8 mouse cellular contexts compared by ENCODE assay signal in genomic region chr10:81293334-81294030, GRCm38 (mm10). TPM values are rescaled to one million over a fixed set of nuclear protein-coding genes. Genes with fewer than 3 reads are reported as not detected.
DNase-seq lines count a peak whose midpoint lies in the region; ATAC-seq and TF ChIP-seq lines count a peak whose summit lies in the region.

No protein-coding gene starts in this region.

- no peak overlapping the region; the same call in 1 of the 2 replicates for H3K27ac ChIP-seq in liver, adult 2 months (replicated peaks; ENCODE audit: insufficient read depth, low read depth, low read length)
- peak overlapping the region; percentile 83 for H3K27ac ChIP-seq in embryonic facial prominence, embryonic 13.5 days
- peak overlapping the region; percentile 85 for H3K27ac ChIP-seq in intestine, embryonic 15.5 days
- peak overlapping the region; percentile 90 for H3K27ac ChIP-seq in neural tube, embryonic 13.5 days (replicated peaks)

- no peaks in the 10 kb centered on the region for H3K9me3 ChIP-seq in embryonic facial prominence, embryonic 13.5 days
- H3K9me3 ChIP-seq in intestine, embryonic 15.5 days, result no peaks in the 10 kb centered on the region
- no peaks in the 10 kb centered on the region for H3K9me3 ChIP-seq in neural tube, embryonic 13.5 days

- intact Hi-C loops in left cerebral cortex, postnatal 10 days (cut with DNase I), result no loop called here

- peak overlapping the region; percentile 76 for H3K4me3 ChIP-seq in liver, adult 2 months (ENCODE audit: insufficient read depth, low read depth, low read length)
- H3K4me3 ChIP-seq in embryonic facial prominence, embryonic 13.5 days, result peak overlapping the region; percentile 91
- peak overlapping the region; percentile 72 for H3K4me3 ChIP-seq in intestine, embryonic 15.5 days (replicated peaks)
- peak overlapping the region; percentile 88 for H3K4me3 ChIP-seq in neural tube, embryonic 13.5 days

- no peak for TF ChIP-seq CTCF in liver, adult 2 months (IDR thresholded peaks at IDR 0.05; ENCODE audit: low read depth, low read length)

- peaks cover 51% of the 10 kb centered on the region for H3K79me2 ChIP-seq in liver, adult 2 months (ENCODE audit: control insufficient read depth, insufficient read depth, low read length)

- H3K9ac ChIP-seq in liver, adult 2 months (ENCODE audit: low read depth, low read length), result peak overlapping the region; percentile 89
- H3K9ac ChIP-seq in embryonic facial prominence, embryonic 13.5 days, result peak overlapping the region; percentile 89
- peak overlapping the region; percentile 85 for H3K9ac ChIP-seq in intestine, embryonic 15.5 days
- peak overlapping the region; percentile 92 for H3K9ac ChIP-seq in neural tube, embryonic 13.5 days

- no peaks in the 10 kb centered on the region for H3K36me3 ChIP-seq in liver, adult 2 months (ENCODE audit: control insufficient read depth, insufficient read depth, low read length)
- H3K36me3 ChIP-seq in embryonic facial prominence, embryonic 13.5 days, result peaks cover 11% of the 10 kb centered on the region; the same call in 1 of the 2 replicates
- no peaks in the 10 kb centered on the region; the same call in 1 of the 2 replicates for H3K36me3 ChIP-seq in intestine, embryonic 15.5 days
- H3K36me3 ChIP-seq in neural tube, embryonic 13.5 days, result 0 out of 2 replicates have a peak, but pooled peaks cover 2% of the 10 kb centered on the region

- H3K27me3 ChIP-seq in liver, adult 2 months (ENCODE audit: control insufficient read depth, insufficient read depth, low read length), result no peaks in the 10 kb centered on the region
- peaks cover 29% of the 10 kb centered on the region for H3K27me3 ChIP-seq in embryonic facial prominence, embryonic 13.5 days
- no peaks in the 10 kb centered on the region for H3K27me3 ChIP-seq in intestine, embryonic 15.5 days (replicated peaks)
- H3K27me3 ChIP-seq in neural tube, embryonic 13.5 days, result peaks cover 25% of the 10 kb centered on the region

- DNase-seq in liver, adult 2 months (ENCODE audit: extremely low read depth, low read depth, low spot score), result no peak
- no peak for DNase-seq in liver
- DNase-seq in adrenal gland, postnatal 4 days (ENCODE audit: low spot score in 2 of 2), result no peak
- DNase-seq in left cerebral cortex, postnatal 10 days (ENCODE audit: extremely low spot score in 1 of 2, low spot score in 2 of 2), result no peak
- no peak for DNase-seq in layer of hippocampus, postnatal 10 days (ENCODE audit: low spot score in 2 of 2)

- 7% methylated on average over 25 of the region's 25 CpGs for WGBS in liver, adult 2 months
- 4% methylated on average over 25 of the region's 25 CpGs for WGBS in embryonic facial prominence, embryonic 13.5 days
- WGBS in intestine, embryonic 15.5 days, result 2% methylated on average over 25 of the region's 25 CpGs
- 3% methylated on average over 25 of the region's 25 CpGs for WGBS in neural tube, embryonic 13.5 days

- no peak for ATAC-seq in embryonic facial prominence, embryonic 13.5 days (ENCODE audit: insufficient number of reproducible peaks, insufficient read depth, low FRiP score, low TSS enrichment, low read depth)
- ATAC-seq in intestine, embryonic 15.5 days, result no peak
- peak; percentile 32 for ATAC-seq in neural tube, embryonic 13.5 days (ENCODE audit: low read depth)

- H3K4me2 ChIP-seq in embryonic facial prominence, embryonic 13.5 days, result peak overlapping the region; percentile 95
- H3K4me2 ChIP-seq in intestine, embryonic 15.5 days (replicated peaks), result peak overlapping the region; percentile 95
- peak overlapping the region; percentile 90 for H3K4me2 ChIP-seq in neural tube, embryonic 13.5 days

- no peak for TF ChIP-seq POLR2A in liver, adult 2 months (IDR thresholded peaks at IDR 0.05; ENCODE audit: extremely low read depth, insufficient read depth, low read length)

- H3K4me1 ChIP-seq in liver, adult 2 months (ENCODE audit: control insufficient read depth, insufficient read depth, low read length), result peaks cover 34% of the 10 kb centered on the region
- H3K4me1 ChIP-seq in embryonic facial prominence, embryonic 13.5 days, result peaks cover 38% of the 10 kb centered on the region
- H3K4me1 ChIP-seq in intestine, embryonic 15.5 days (replicated peaks), result peaks cover 46% of the 10 kb centered on the region
- peaks cover 47% of the 10 kb centered on the region for H3K4me1 ChIP-seq in neural tube, embryonic 13.5 days (replicated peaks)

RNA-seq across cellular contexts. Expression of gene Pip5k1c, which starts 0.7 kb away (rescaled TPM):
- total RNA-seq in liver, adult 2 months (2014; rRNA removed), result 7.4 and 10.0 TPM in 2 replicates
- polyA plus RNA-seq in liver, adult 2 months (2012; rRNA removed), result 25.8 and 30.1 TPM in 2 replicates
- 56.0 and 57.6 TPM in 2 replicates for polyA plus RNA-seq in embryonic facial prominence, embryonic 13.5 days (2015; fragmentation: Nextera tagmentation; extraction: Ambion mirVana)
- 41.2 and 42.7 TPM in 2 replicates for polyA plus RNA-seq in intestine, embryonic 15.5 days (2015; fragmentation: Nextera tagmentation; extraction: Ambion mirVana)
- 99.3 and 102 TPM in 2 replicates for polyA plus RNA-seq in neural tube, embryonic 13.5 days (2015; fragmentation: Nextera tagmentation; extraction: Ambion mirVana)
- total RNA-seq in adrenal gland, postnatal 4 days (2021), result 10 to 100 TPM; 65.2 to 71.1 TPM
- 100 to 1,000 TPM; 336 to 340 TPM for total RNA-seq in left cerebral cortex, postnatal 10 days (2021)
- total RNA-seq in layer of hippocampus, postnatal 10 days (2021), result 100 to 1,000 TPM; 305 to 311 TPM

RNA-seq across cellular contexts. Expression of gene Tjp3, which starts 2.1 kb away (rescaled TPM):
- 7.6 and 7.7 TPM in 2 replicates for total RNA-seq in liver, adult 2 months (2014; rRNA removed)
- polyA plus RNA-seq in liver, adult 2 months (2012; rRNA removed), result 24.2 and 32.0 TPM in 2 replicates
- 5.0 and 7.2 TPM in 2 replicates for polyA plus RNA-seq in embryonic facial prominence, embryonic 13.5 days (2015; fragmentation: Nextera tagmentation; extraction: Ambion mirVana)
- 47.0 and 53.3 TPM in 2 replicates for polyA plus RNA-seq in intestine, embryonic 15.5 days (2015; fragmentation: Nextera tagmentation; extraction: Ambion mirVana)
- 2.3 and 3.3 TPM in 2 replicates for polyA plus RNA-seq in neural tube, embryonic 13.5 days (2015; fragmentation: Nextera tagmentation; extraction: Ambion mirVana)
- 1 to 10 TPM; 1.8 to 3.1 TPM for total RNA-seq in adrenal gland, postnatal 4 days (2021)
- under 1 TPM; 0.39 to 0.49 TPM for total RNA-seq in left cerebral cortex, postnatal 10 days (2021)
- 1 to 10 TPM; 1.4 to 2.3 TPM for total RNA-seq in layer of hippocampus, postnatal 10 days (2021)

RNA-seq across cellular contexts. Expression of gene Apba3, which starts 26.7 kb away (rescaled TPM):
- total RNA-seq in liver, adult 2 months (2014; rRNA removed), result 30.5 and 44.1 TPM in 2 replicates
- 132 and 143 TPM in 2 replicates for polyA plus RNA-seq in liver, adult 2 months (2012; rRNA removed)
- polyA plus RNA-seq in embryonic facial prominence, embryonic 13.5 days (2015; fragmentation: Nextera tagmentation; extraction: Ambion mirVana), result 61.9 and 67.9 TPM in 2 replicates
- polyA plus RNA-seq in intestine, embryonic 15.5 days (2015; fragmentation: Nextera tagmentation; extraction: Ambion mirVana), result 55.1 and 69.2 TPM in 2 replicates
- polyA plus RNA-seq in neural tube, embryonic 13.5 days (2015; fragmentation: Nextera tagmentation; extraction: Ambion mirVana), result 33.7 and 36.1 TPM in 2 replicates
- 10 to 100 TPM; 47.8 to 49.5 TPM for total RNA-seq in adrenal gland, postnatal 4 days (2021)
- total RNA-seq in left cerebral cortex, postnatal 10 days (2021), result 10 to 100 TPM; 23.7 to 32.6 TPM
- total RNA-seq in layer of hippocampus, postnatal 10 days (2021), result 10 to 100 TPM; 31.3 to 37.4 TPM

RNA-seq across cellular contexts. Expression of gene Mrpl54, which starts 26.7 kb away (rescaled TPM):
- total RNA-seq in liver, adult 2 months (2014; rRNA removed), result 52.1 and 65.9 TPM in 2 replicates
- 66.6 and 85.9 TPM in 2 replicates for polyA plus RNA-seq in liver, adult 2 months (2012; rRNA removed)
- 197 and 202 TPM in 2 replicates for polyA plus RNA-seq in embryonic facial prominence, embryonic 13.5 days (2015; fragmentation: Nextera tagmentation; extraction: Ambion mirVana)
- polyA plus RNA-seq in intestine, embryonic 15.5 days (2015; fragmentation: Nextera tagmentation; extraction: Ambion mirVana), result 242 and 245 TPM in 2 replicates
- 145 and 150 TPM in 2 replicates for polyA plus RNA-seq in neural tube, embryonic 13.5 days (2015; fragmentation: Nextera tagmentation; extraction: Ambion mirVana)
- 100 to 1,000 TPM; 107 to 108 TPM for total RNA-seq in adrenal gland, postnatal 4 days (2021)
- 10 to 100 TPM; 47.8 to 52.7 TPM for total RNA-seq in left cerebral cortex, postnatal 10 days (2021)
- 10 to 100 TPM; 36.1 to 42.5 TPM for total RNA-seq in layer of hippocampus, postnatal 10 days (2021)

RNA-seq across cellular contexts. Expression of gene Cactin, which starts 27.4 kb away (rescaled TPM):
- total RNA-seq in liver, adult 2 months (2014; rRNA removed), result 5.0 and 5.7 TPM in 2 replicates
- 12.8 and 14.1 TPM in 2 replicates for polyA plus RNA-seq in liver, adult 2 months (2012; rRNA removed)
- 43.2 and 46.9 TPM in 2 replicates for polyA plus RNA-seq in embryonic facial prominence, embryonic 13.5 days (2015; fragmentation: Nextera tagmentation; extraction: Ambion mirVana)
- polyA plus RNA-seq in intestine, embryonic 15.5 days (2015; fragmentation: Nextera tagmentation; extraction: Ambion mirVana), result 38.7 and 39.5 TPM in 2 replicates
- polyA plus RNA-seq in neural tube, embryonic 13.5 days (2015; fragmentation: Nextera tagmentation; extraction: Ambion mirVana), result 32.5 and 42.5 TPM in 2 replicates
- total RNA-seq in adrenal gland, postnatal 4 days (2021), result 10 to 100 TPM; 43.8 to 44.4 TPM
- 10 to 100 TPM; 26.4 to 26.7 TPM for total RNA-seq in left cerebral cortex, postnatal 10 days (2021)
- total RNA-seq in layer of hippocampus, postnatal 10 days (2021), result 10 to 100 TPM; 24.7 to 25.6 TPM

Comparison
In these comparisons a context has a peak if more than half of its experiments do, and no peak if none do; other contexts are left out.
1. RNA of gene Pip5k1c, which starts 0.7 kb away (total RNA-seq): 336 to 340 TPM in left cerebral cortex, postnatal 10 days and 305 to 311 TPM in layer of hippocampus, postnatal 10 days; 65.2 to 71.1 TPM in adrenal gland, postnatal 4 days and 7.4 to 10.0 TPM in liver, adult 2 months; every median in the first group is over 4 times any median in the second.
2. Peak in every context shown above with its lines, with median percentiles within 50 percentile points of each other: H3K4me3 ChIP-seq, H3K9ac ChIP-seq and H3K4me2 ChIP-seq.